Mouse (Mus musculus): ENCODE results near the gene St5. TPM values are rescaled to one million over a fixed set of nuclear protein-coding genes. Genes with fewer than 3 reads are reported as not detected.
A peak's percentile ranks its signal among the peaks of the same experiment; 100 is the strongest.

St5 gene
- total RNA-seq, 2 experiments from 2014 or later, result 6.8 to 7.7 TPM

DNA sequence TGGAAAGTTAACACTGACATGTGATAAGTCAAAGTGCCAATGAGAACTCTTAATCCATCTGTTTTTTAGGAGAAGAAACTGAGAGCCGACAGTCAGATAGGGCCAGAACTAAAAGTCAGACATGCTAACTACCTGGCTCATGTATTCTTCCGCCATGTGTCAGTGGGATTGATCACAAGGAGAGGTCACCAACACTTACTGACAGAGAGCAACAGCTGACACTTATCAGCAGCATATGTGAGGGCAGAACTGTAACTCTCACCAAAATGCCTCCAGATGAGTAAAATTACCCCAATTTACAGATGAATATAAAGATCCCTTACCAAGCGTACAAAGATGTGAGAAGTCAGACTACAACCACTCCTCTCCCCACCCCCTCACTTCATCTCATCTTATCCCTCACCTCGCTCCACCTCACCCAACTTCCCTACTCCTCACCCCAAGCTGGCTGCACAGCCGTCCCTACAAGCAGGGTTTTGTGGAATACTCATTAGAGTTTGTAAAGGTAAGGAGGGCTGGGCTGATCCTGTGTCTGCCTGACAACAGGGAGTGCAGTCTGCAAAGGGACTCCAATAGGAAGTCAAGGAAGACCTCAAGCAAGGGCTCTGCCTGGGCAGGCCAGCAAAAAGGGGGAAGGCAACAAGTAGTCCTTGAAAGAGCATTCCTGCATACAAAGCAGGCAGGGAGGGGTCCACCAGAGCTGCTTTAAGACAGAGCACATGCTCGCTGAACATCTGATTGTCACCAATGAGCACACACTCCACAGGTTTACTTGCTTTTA, 93.7 kb downstream of the St5 start:
- intact Hi-C loops (cut with DNase I), result no loop called here
- TF ChIP-seq CTCF (IDR thresholded peaks at IDR 0.05), result no peak
- H3K27ac ChIP-seq, result no peak overlapping the region; the same call in 1 of the 2 replicates
- no peak for DNase-seq
- H3K4me3 ChIP-seq, result no peak overlapping the region

GRCm38 (mm10) chr7:109608831-109609230, 94.6 kb downstream of the St5 start:
- intact Hi-C loops (cut with DNase I), result no loop called here
- Histone ChIP-seq H3K4me3 (no peak overlapping the region), H3K27ac (peak overlapping the region; percentile 28; the same call in 1 of the 2 replicates)
- TF ChIP-seq CTCF (IDR thresholded peaks at IDR 0.05), result no peak
- DNase-seq, result no peak

- TF ChIP-seq CTCF (IDR thresholded peaks at IDR 0.05), result no peak
- Histone ChIP-seq H3K4me3 (no peak overlapping the region), H3K27ac (peak overlapping the region; percentile 41)
- intact Hi-C loops (cut with DNase I), result no loop called here
- DNase-seq, result no peak
These were observed 96.3 kb downstream of the St5 start for GRCm38 (mm10) chr7:109606994-109607610.

GRCm38 (mm10) chr7:109602562-109602961, 100.8 kb downstream of the St5 start:
- DNase-seq, result no peak
- no peak for TF ChIP-seq CTCF (IDR thresholded peaks at IDR 0.05)
- intact Hi-C loops (cut with DNase I), result no loop called here
- H3K27ac ChIP-seq, result peak overlapping the region; percentile 25
- H3K4me3 ChIP-seq, result no peak overlapping the region

DNA sequence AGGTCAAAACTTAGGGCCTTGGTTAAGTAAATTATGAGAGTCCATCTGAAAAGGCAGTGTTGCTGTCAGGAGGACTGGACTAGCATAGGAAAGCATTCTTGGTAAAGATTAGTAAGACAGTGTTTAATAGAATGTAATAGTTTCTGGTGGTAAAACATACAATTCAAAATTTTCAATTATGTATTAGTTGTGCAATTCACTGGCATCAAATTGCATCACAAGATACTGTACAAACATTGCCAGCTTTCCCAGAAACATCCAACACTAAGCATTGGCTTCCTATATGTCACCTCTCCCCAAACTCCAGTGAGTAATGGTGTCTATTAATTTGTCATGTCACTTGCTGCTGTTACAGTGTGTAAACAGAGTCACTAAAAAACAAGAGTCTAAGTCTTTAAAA, 101.4 kb downstream of the St5 start:
- no peak overlapping the region for H3K4me3 ChIP-seq
- intact Hi-C loops (cut with DNase I), result no loop called here
- TF ChIP-seq CTCF (IDR thresholded peaks at IDR 0.05), result no peak
- no peak for DNase-seq
- H3K27ac ChIP-seq, result peak overlapping the region; percentile 25

GRCm38 (mm10) chr7:109600702-109601101, 102.7 kb downstream of the St5 start:
- peak; percentile 79 for DNase-seq
- intact Hi-C loops (cut with DNase I), result no loop called here
- no peak for TF ChIP-seq CTCF (IDR thresholded peaks at IDR 0.05)
- Histone ChIP-seq H3K4me3 (no peak overlapping the region), H3K27ac (peak overlapping the region; percentile 75)

- no peak for TF ChIP-seq CTCF (IDR thresholded peaks at IDR 0.05)
- DNase-seq, result no peak
- H3K4me3 ChIP-seq, result no peak overlapping the region
- intact Hi-C loops (cut with DNase I), result no loop called here
- H3K27ac ChIP-seq, result peak overlapping the region; percentile 75
These were observed 103.4 kb downstream of the St5 start for GRCm38 (mm10) chr7:109599998-109600397.

DNA sequence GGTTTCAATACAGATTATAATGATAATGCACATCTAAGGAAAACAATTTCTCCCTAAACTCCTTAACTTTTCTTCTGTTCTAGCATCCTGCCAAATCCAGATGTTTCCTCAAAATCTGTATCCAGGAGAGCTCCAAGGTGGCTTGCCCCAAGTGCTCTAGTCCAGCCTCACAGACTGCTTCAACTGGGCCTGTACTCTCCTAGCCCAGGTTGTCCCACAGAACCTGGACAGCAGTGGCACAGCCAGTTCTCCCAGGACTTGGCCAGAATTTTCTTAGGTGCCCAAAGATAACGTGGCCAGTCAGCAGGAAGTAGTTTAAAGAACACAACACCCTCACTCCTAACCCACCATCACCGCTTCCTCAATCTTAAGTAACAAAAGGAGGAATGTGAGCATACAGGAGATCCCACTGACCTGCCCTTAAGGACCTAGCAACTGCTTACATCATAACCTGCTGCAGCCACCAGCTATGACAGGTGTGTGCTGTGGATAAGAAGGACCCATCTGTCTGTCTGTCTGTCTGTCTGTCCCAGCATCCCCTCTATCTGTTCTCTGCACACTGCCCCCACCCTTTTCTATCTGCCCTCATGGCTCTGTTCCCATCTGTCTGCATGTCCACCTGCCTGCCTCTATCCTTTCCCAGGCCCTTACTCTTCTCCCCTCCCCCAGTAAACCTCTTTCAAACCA, 108.4 kb downstream of the St5 start:
- intact Hi-C loops (cut with DNase I), result no loop called here
- H3K4me3 ChIP-seq, result no peak overlapping the region
- no peak for DNase-seq
- TF ChIP-seq CTCF (IDR thresholded peaks at IDR 0.05), result no peak
- no peak overlapping the region for H3K27ac ChIP-seq

DNA sequence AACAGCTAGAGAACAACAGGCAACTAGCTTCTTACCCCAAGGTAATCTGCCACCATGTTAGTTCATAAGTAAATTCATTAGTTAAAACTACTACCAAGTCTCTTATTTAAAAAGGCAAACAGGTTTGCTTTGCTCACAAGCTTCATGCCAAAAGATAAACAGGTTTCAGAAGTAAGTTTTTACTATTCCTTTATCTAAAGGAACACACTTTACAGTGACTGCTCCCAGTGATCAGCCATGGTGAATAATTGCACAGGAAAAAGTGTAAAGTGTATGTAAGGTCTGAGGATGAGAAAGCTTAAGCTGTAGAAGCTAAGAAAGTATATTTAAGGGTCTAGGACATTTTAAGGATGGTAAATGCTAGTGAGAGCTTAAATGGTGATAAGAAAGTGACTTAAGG, 109.4 kb downstream of the St5 start:
- intact Hi-C loops (cut with DNase I), result no loop called here
- H3K4me3 ChIP-seq, result no peak overlapping the region
- no peak for DNase-seq
- H3K27ac ChIP-seq, result no peak overlapping the region
- no peak for TF ChIP-seq CTCF (IDR thresholded peaks at IDR 0.05)

DNA sequence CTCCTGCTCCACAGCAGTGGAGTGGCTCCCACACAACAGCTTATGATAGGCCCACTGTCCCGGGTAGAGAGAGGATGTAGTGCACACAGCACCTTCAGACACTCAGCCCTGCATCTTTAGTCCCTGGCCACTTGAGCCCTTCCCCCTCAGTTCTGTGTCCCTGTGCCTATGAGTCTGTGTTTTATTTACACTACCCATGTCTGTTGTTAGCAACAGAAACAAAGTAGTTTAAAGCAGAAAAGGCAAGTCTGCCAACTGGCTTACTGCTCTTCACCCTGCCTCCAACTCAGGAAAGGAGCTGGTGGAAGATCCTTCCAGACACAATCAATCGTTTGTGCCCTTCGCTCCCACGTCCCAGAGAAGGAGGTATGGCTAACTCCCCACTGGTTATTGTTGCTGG, 111.2 kb downstream of the St5 start:
- Histone ChIP-seq H3K27ac (peak overlapping the region; percentile 60), H3K4me3 (0 out of 2 replicates have a peak overlapping the region, but pooled peaks have one; percentile 5)
- intact Hi-C loops (cut with DNase I), result no loop called here
- DNase-seq, result no peak
- TF ChIP-seq CTCF (IDR thresholded peaks at IDR 0.05), result no peak

- DNase-seq, result peak; percentile 51
- no peak for TF ChIP-seq CTCF (IDR thresholded peaks at IDR 0.05)
- Histone ChIP-seq H3K4me3 (no peak overlapping the region), H3K27ac (peak overlapping the region; percentile 80)
- intact Hi-C loops (cut with DNase I), result no loop called here
These were observed 112.8 kb downstream of the St5 start for GRCm38 (mm10) chr7:109590576-109590975.

DNA sequence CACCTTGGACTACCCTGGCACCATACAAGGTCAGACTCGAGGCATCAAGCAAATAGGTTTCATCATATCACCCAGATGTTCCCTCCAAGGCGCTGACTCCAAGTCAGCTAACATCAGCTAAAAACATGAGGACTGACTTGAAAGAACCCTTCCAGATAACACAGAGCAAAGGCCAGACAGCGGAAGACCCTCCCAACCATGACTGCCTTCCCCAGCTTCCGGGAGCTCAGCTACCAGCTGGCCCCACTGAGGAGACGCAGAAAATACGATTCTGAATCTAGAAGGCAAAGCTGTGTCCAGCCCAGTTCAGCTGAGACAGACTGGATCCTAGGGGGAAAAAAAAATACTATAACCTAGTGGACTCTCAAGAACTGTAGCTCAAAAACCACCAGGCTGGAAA, 114.4 kb downstream of the St5 start:
- no peak for DNase-seq
- intact Hi-C loops (cut with DNase I), result no loop called here
- H3K4me3 ChIP-seq, result no peak overlapping the region
- no peak for TF ChIP-seq CTCF (IDR thresholded peaks at IDR 0.05)
- H3K27ac ChIP-seq, result peak overlapping the region; percentile 80

- no peak for DNase-seq
- peak overlapping the region; percentile 70 for H3K27ac ChIP-seq
- no peak for TF ChIP-seq CTCF (IDR thresholded peaks at IDR 0.05)
- intact Hi-C loops (cut with DNase I), result no loop called here
- peak overlapping the region; percentile 17; the same call in 1 of the 2 replicates for H3K4me3 ChIP-seq
These were observed 115.3 kb downstream of the St5 start for GRCm38 (mm10) chr7:109588145-109588544.

Data from gastrocnemius, adult 2 months (tissue).